Mouse (Mus musculus) lung, adult 2 months (tissue): ENCODE results near the gene 2010111I01Rik.

Source experiments
- CTCF ChIP-seq: fragments of 200-500 bp; IDR thresholded peaks from 2 replicates; pipeline ENCODE4 v1.5.1; 2011; ENCODE audit warnings: mild to moderate bottlenecking, low read length, control low read depth; ENCODE audit not compliant: insufficient read depth
- POLR2A ChIP-seq: fragments of 200-500 bp; IDR thresholded peaks from 2 replicates; pipeline ENCODE4 v1.6.1; 2011; ENCODE audit warnings: low read depth, mild to moderate bottlenecking, control low read depth, low read length, borderline replicate concordance; ENCODE audit errors: extremely low read depth

DNA sequence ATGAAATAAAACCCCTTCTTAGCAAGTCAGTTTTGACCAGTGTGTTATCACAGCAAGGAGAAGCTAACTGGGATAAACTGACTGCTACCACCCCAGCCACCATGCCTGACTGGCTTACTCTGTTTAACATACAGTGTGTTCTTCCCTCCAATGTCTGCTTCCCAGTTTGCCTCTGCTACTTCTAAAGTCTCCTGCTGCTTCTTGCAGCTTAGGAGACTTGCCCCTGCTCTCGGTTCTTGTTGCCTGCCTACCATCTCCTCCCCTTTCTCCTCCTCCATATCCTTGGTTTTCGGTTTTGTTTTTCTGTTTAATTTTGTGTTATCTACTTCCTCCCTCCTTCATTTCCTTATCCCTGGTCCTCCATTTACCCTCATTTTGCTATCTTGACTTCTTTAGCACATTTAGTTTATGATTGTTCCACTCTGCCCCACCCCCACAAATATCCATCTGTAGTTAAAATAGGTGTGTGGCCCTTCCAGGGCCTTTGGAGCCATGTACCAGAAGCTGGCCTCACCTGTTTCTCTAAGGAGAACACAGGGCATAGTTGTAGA, 185.9 kb downstream of the 2010111I01Rik start:
- TF ChIP-seq CTCF = no peak
- no peak for TF ChIP-seq POLR2A
